Mouse (Mus musculus) heart, embryonic 13.5 days (tissue): ENCODE data around the gene Rtl9. TPM values are rescaled to one million over a fixed set of nuclear protein-coding genes. Genes with fewer than 3 reads are reported as not detected.
A peak's percentile ranks its signal among the peaks of the same experiment; 100 is the strongest.

Experiments used
- ATAC-seq: fragments of 200-750 bp; cut with Nextera tagmentation; 2 replicates; pipeline ENCODE4 v1.8.0; 2017; ENCODE audit warnings: moderate TSS enrichment; ENCODE audit not compliant: insufficient number of reproducible peaks, low FRiP score, low TSS enrichment; ENCODE audit errors: extremely low read depth
- H3K27ac ChIP-seq: fragments of 300-500 bp; sonication (generic); replicated peaks from 2 replicates; pipeline ENCODE4 v1.5.1; 2015; ENCODE audit warnings: moderate library complexity, mild to moderate bottlenecking, inconsistent platforms
- H3K27me3 ChIP-seq: fragments of 300-500 bp; sonication (generic); replicated peaks from 2 replicates; pipeline ENCODE4 v1.6.1; 2015; ENCODE audit warnings: mild to moderate bottlenecking, inconsistent platforms
- H3K36me3 ChIP-seq: fragments of 300-500 bp; sonication (generic); 2 replicates; pipeline ENCODE4 v1.6.1; 2015; ENCODE audit warnings: mild to moderate bottlenecking, inconsistent platforms
- H3K4me1 ChIP-seq: fragments of 300-500 bp; sonication (generic); 2 replicates; pipeline ENCODE4 v1.6.1; 2015; ENCODE audit warnings: inconsistent platforms
- H3K4me2 ChIP-seq: fragments of 300-500 bp; sonication (generic); 2 replicates; pipeline ENCODE4 v1.6.1; 2015; ENCODE audit warnings: inconsistent platforms, mild to moderate bottlenecking, moderate library complexity
- H3K4me3 ChIP-seq: fragments of 300-500 bp; sonication (generic); 2 replicates; pipeline ENCODE4 v1.5.1; 2015; ENCODE audit warnings: moderate library complexity, mild to moderate bottlenecking, inconsistent platforms
- H3K9ac ChIP-seq: fragments of 300-500 bp; sonication (generic); 2 replicates; pipeline ENCODE4 v1.6.1; 2015; ENCODE audit warnings: inconsistent platforms, mild to moderate bottlenecking, moderate library complexity
- H3K9me3 ChIP-seq: fragments of 300-500 bp; sonication (generic); 2 replicates; pipeline ENCODE4 v1.6.1; 2016; ENCODE audit warnings: inconsistent platforms
- WGBS: fragments of 180-500 bp; shearing (Covaris S2); methylation state at CpG from one replicate; pipeline ENCODE4 v1.1.7; 2015; ENCODE audit warnings: mixed read lengths; 5-methylcytosine and 5-hydroxymethylcytosine counted together
- polyA plus RNA-seq: library from polyadenylated mRNA; unstranded; fragments of >200 nt; fragmentation: Nextera tagmentation; extraction: Ambion mirVana; gene quantifications from 2 replicates; pipeline ENCODE4 v1.2.1, GENCODE M21; 2015

Rtl9 gene
- polyA plus RNA-seq, 1 experiment from 2014 or later: not detected

DNA sequence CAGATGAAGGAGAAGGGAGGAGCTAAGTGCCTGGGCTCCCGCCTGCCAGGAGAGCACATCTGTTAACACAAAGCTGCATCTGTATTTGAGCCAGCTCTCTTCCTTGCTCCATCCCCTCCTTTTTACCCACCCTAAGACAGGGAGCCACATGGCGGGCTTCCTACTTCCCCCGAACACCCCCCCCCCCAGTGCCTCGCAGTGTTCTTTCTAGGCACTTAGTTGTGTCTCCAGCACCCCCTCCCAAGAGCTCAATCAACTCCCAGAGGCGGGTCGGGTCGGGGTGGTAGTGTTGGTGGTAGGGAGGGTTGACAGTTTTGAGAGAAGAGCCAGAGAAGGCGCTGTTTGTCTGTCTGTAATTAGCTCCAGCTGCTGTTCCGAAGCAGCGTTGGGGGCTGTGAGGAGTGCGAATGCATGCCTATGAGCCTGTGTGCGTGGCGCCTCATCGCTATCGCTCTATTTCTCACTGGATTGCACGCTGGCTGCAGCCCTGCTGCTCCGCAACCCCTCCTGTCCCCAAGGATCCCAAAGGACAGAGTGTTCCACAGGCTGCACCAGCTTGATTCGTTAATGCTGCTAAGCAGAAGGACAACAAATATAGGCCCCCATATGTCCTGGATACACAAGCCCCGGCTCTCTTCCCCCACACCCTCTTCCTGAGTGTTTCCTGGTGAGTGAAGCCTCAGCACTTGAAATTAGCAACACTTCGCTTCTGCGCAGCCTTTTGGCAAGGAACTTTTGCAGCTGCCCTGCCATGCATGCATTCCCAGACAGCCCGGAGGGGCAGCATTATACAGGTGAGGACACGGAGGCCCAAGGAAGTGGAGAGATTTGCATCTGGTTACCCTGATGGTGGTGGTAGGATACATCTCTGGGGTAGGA, 18.7 kb upstream of the Rtl9 start:
- ATAC-seq: peak; percentile 14; the same call in 1 of the 2 replicates
- no peaks in the 10 kb centered on the region for H3K36me3 ChIP-seq
- WGBS: 15% methylated on average over 23 of the region's 23 CpGs
- H3K4me3 ChIP-seq: peak overlapping the region; percentile 43
- H3K9ac ChIP-seq: peak overlapping the region; percentile 19; the same call in 1 of the 2 replicates
- no peak overlapping the region for H3K27ac ChIP-seq
- peak overlapping the region; percentile 69 for H3K4me2 ChIP-seq
- no peaks in the 10 kb centered on the region for H3K9me3 ChIP-seq
- H3K27me3 ChIP-seq: peaks cover 53% of the 10 kb centered on the region
- no peaks in the 10 kb centered on the region for H3K4me1 ChIP-seq

GRCm38 (mm10) chrX:143082732-143083131, 16.7 kb upstream of the Rtl9 start:
- H3K4me1 ChIP-seq: no peaks in the 10 kb centered on the region
- no peak overlapping the region for H3K9ac ChIP-seq
- H3K9me3 ChIP-seq: no peaks in the 10 kb centered on the region
- no peaks in the 10 kb centered on the region for H3K36me3 ChIP-seq
- H3K4me3 ChIP-seq: no peak overlapping the region
- no peak for ATAC-seq
- no peak overlapping the region for H3K27ac ChIP-seq
- no peak overlapping the region for H3K4me2 ChIP-seq
- 71% methylated on average over 1 of the region's 1 CpGs for WGBS
- H3K27me3 ChIP-seq: peaks cover 63% of the 10 kb centered on the region

DNA sequence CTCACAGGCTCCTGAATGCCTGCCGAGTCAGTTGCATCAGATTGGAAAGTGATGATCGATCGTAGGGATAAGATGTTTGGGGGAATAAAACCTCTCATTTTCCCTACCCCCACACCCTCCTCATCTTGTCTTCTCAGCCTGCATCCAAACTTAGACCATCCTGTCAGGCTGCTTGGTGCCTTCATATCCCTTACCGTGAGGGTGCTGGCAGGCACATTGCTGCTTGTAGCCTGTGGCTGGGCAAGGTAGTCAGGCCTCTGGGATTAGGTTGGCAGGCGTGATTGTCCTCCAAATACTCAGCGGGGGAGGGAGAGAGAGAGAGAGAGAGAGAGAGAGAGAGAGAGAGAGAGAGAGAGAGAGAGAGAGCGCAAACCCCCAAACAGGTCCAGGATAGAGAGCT, 11.2 kb upstream of the Rtl9 start:
- H3K9me3 ChIP-seq: no peaks in the 10 kb centered on the region

DNA sequence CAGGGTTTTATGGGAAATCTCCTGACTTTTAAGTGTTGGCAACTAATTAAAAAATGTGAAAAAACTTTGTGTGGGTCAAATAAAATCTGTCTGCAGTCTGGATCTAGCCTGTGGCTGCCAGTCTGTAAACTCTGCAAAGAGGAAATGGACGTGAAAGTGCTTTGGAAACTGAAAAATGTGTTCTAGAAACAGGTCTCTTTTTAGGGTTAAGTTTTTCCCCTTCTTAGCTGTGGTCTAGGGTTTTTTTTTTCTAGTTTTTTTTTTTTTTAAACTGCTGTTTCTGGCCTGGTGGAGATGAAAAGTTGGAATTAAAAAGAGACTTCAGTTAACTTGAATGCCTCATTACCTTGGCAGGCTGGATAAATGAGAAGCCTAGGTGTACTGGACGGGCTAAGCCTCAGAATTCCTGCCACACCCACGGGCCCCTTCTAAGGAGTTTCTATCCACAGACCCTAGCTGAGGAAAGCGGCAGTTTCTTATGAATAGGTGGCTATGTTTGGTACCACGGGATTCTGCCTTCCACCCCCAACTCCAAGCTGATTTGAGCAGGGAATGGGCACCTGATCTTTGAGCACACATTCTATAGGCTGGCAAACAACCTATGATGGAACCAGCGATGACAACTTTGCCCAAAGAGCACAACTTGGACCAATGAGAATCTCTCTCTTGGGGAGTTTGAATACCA, 8.3 kb upstream of the Rtl9 start:
- H3K9ac ChIP-seq: no peak overlapping the region
- no peaks in the 10 kb centered on the region for H3K4me1 ChIP-seq
- H3K4me2 ChIP-seq: no peak overlapping the region
- no peak overlapping the region for H3K4me3 ChIP-seq
- WGBS: 61% methylated on average over 6 of the region's 6 CpGs
- H3K27me3 ChIP-seq: peaks cover 49% of the 10 kb centered on the region
- no peak overlapping the region for H3K27ac ChIP-seq
- H3K36me3 ChIP-seq: no peaks in the 10 kb centered on the region
- no peaks in the 10 kb centered on the region for H3K9me3 ChIP-seq
- ATAC-seq: no peak

More for the DNA sequence above, 11.2 kb upstream of the Rtl9 start:
- no peak overlapping the region for H3K27ac ChIP-seq
- H3K27me3 ChIP-seq: peaks cover 45% of the 10 kb centered on the region
- 53% methylated on average over 7 of the region's 7 CpGs for WGBS
- no peak overlapping the region for H3K9ac ChIP-seq
- no peak overlapping the region for H3K4me3 ChIP-seq
- no peak for ATAC-seq
- no peaks in the 10 kb centered on the region for H3K36me3 ChIP-seq
- H3K4me2 ChIP-seq: no peak overlapping the region
- H3K4me1 ChIP-seq: no peaks in the 10 kb centered on the region

GRCm38 (mm10) chrX:143097551-143097950, 1.8 kb upstream of the Rtl9 start:
- Histone ChIP-seq H3K4me3 (no peak overlapping the region), H3K36me3 (no peaks in the 10 kb centered on the region), H3K4me2 (no peak overlapping the region), H3K9ac (no peak overlapping the region), H3K27ac (no peak overlapping the region), H3K9me3 (no peaks in the 10 kb centered on the region), H3K4me1 (no peaks in the 10 kb centered on the region), H3K27me3 (peaks cover 24% of the 10 kb centered on the region)
- ATAC-seq: no peak
- 53% methylated on average over 6 of the region's 6 CpGs for WGBS

DNA sequence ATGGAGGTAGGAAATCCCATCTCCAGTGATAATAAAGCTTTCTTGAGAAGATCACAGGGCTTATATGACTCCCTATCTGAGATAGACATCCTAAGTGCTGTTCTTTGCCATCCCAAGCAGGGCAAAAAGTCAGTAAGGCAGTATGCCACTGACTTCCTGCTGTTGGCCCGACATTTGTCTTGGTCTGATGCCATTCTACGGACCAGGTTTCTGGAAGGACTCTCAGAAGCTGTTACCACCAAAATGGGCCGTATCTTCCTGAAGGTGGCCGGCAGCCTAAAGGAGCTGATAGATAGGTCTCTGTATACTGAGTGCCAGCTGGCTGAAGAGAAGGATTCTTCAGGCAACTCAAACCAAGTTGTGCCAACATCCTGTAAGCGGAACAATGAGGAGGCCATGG, 3.8 kb downstream of the Rtl9 start:
- WGBS: 79% methylated on average over 5 of the region's 5 CpGs
- Histone ChIP-seq H3K4me3 (no peak overlapping the region), H3K36me3 (no peaks in the 10 kb centered on the region), H3K9me3 (no peaks in the 10 kb centered on the region), H3K9ac (no peak overlapping the region), H3K4me2 (no peak overlapping the region), H3K27me3 (no peaks in the 10 kb centered on the region; the same call in none of the 2 replicates), H3K4me1 (no peaks in the 10 kb centered on the region), H3K27ac (no peak overlapping the region)
- no peak for ATAC-seq

DNA sequence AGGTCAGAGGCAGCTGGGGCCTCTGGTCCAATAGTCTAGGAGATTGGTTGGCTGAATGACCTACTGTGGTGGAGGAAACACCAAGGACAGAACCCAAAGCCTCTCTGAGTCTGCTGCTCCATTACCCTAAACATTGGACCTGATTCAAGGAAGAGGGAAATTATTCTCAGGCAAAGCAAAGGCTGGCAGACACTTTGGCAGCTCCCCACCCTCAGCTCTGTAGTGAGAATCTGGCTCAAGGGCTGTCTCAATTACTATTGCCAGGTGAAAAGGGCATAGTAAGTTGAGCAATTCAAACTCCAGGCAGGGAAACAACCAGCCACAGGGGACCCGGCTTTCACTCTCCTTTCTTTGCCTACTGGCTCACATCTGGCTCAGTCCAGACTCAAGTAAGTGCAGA, 6.5 kb downstream of the Rtl9 start:
- WGBS: 58% methylated on average over 1 of the region's 1 CpGs
- Histone ChIP-seq H3K9ac (no peak overlapping the region), H3K36me3 (no peaks in the 10 kb centered on the region), H3K27me3 (no peaks in the 10 kb centered on the region), H3K9me3 (0 out of 2 replicates have a peak, but pooled peaks cover 3% of the 10 kb centered on the region), H3K4me3 (no peak overlapping the region), H3K27ac (no peak overlapping the region), H3K4me2 (no peak overlapping the region), H3K4me1 (no peaks in the 10 kb centered on the region)
- ATAC-seq: no peak

- no peak overlapping the region for H3K4me2 ChIP-seq
- no peak overlapping the region for H3K27ac ChIP-seq
- no peaks in the 10 kb centered on the region for H3K4me1 ChIP-seq
- H3K27me3 ChIP-seq: no peaks in the 10 kb centered on the region
- no peak overlapping the region for H3K4me3 ChIP-seq
- ATAC-seq: no peak
- no peak overlapping the region for H3K9ac ChIP-seq
- 0 out of 2 replicates have a peak, but pooled peaks cover 3% of the 10 kb centered on the region for H3K9me3 ChIP-seq
- no peaks in the 10 kb centered on the region for H3K36me3 ChIP-seq
These were observed 13.2 kb downstream of the Rtl9 start for GRCm38 (mm10) chrX:143112546-143112945.

Other genes with a start within 250 kb of the Rtl9 start
- 14.6 and 16.4 TPM in 2 replicates for gene Ammecr1, start 132.9 kb upstream of the Rtl9 start, polyA plus RNA-seq